Comparison of ENCODE assay signal across 24 mouse cellular contexts in the genomic region with DNA sequence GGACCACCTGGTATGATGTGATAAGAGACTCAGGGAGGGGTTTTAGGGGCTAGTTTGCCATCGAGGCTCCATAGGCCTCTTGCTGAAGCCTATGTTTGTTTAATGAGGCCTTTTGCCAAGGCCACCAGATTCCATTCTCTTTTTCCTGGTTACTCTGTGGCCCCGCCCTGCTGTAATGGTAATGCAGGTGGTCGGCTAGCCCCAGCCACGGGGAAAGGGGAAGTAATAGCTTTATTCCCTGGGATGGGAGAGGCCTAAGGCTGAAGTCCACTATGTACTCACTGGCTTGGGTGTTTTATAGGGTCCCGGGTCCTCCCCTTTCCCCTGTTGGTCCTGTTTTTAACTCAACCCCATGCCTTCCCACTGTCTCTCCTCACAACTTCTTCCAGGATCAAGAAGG. TPM values are rescaled to one million over a fixed set of nuclear protein-coding genes. Genes with fewer than 3 reads are reported as not detected.
DNase-seq lines count a peak whose midpoint lies in the region; ATAC-seq and TF ChIP-seq lines count a peak whose summit lies in the region.
"Had no signal": no experiment of that assay in that cellular context is flagged by ENCODE, and none has a peak within 500 bp of the region (broad histone marks: within the 10 kb centered on the region; RNA-seq: fewer than 3 reads in every experiment).

No protein-coding gene starts in this region.

- no peak for DNase-seq in layer of hippocampus, adult 2 months (ENCODE audit: low spot score in 2 of 2)
- DNase-seq in layer of hippocampus, adult 8-10 months (ENCODE audit: low spot score in 2 of 2), result no peak
- no peak for DNase-seq in lung, postnatal 14 days
- peak; percentile 58 for DNase-seq in lung, postnatal 36 days
- no peak for DNase-seq in ovary, postnatal 10 days (ENCODE audit: low spot score)
- DNase-seq in thymus, postnatal 4 days, result no peak
- DNase-seq: adrenal gland, adult 8-10 months; adrenal gland, postnatal 25 days; cerebellum, adult 11-12 months; cerebellum, adult 8-10 months; cerebellum, postnatal 10 days; cerebellum, postnatal 36 days; gastrocnemius, postnatal 10 days; gastrocnemius, postnatal 36 days had no signal

- no peak overlapping the region for H3K9ac ChIP-seq in lung, embryonic 16.5 days (ENCODE audit: low read length)
- H3K9ac ChIP-seq in intestine, embryonic 16.5 days (ENCODE audit: low read depth, low read length), result no peak overlapping the region
- H3K9ac ChIP-seq: forebrain, embryonic 13.5 days; hindbrain, embryonic 12.5 days had no signal

- no peaks in the 10 kb centered on the region for H3K27me3 ChIP-seq in lung, embryonic 16.5 days (ENCODE audit: control insufficient read depth, insufficient read depth, low read depth, low read length)
- no peaks in the 10 kb centered on the region for H3K27me3 ChIP-seq in intestine, embryonic 16.5 days (replicated peaks; ENCODE audit: control insufficient read depth, insufficient read depth, low read length)
- H3K27me3 ChIP-seq: forebrain, embryonic 13.5 days; hindbrain, embryonic 12.5 days had no signal

- H3K4me2 ChIP-seq in lung, embryonic 16.5 days (ENCODE audit: low read depth, low read length), result no peak overlapping the region
- 0 out of 2 replicates have a peak overlapping the region, but pooled peaks have one; percentile 3 for H3K4me2 ChIP-seq in intestine, embryonic 16.5 days (ENCODE audit: low read depth, low read length)
- H3K4me2 ChIP-seq: forebrain, embryonic 13.5 days; heart, embryonic 11.5 days; hindbrain, embryonic 12.5 days had no signal

- WGBS in lung, embryonic 16.5 days, result 40% methylated on average over 5 of the region's 5 CpGs
- 61% methylated on average over 5 of the region's 5 CpGs for WGBS in intestine, embryonic 16.5 days

- H3K36me3 ChIP-seq in lung, embryonic 16.5 days (ENCODE audit: control insufficient read depth, insufficient read depth, low read length), result no peaks in the 10 kb centered on the region
- no peaks in the 10 kb centered on the region for H3K36me3 ChIP-seq in intestine, embryonic 16.5 days (ENCODE audit: control insufficient read depth, insufficient read depth, low read length)
- H3K36me3 ChIP-seq: forebrain, embryonic 10.5 days; hindbrain, embryonic 12.5 days had no signal

- H3K4me1 ChIP-seq in lung, embryonic 16.5 days (replicated peaks; ENCODE audit: control insufficient read depth, insufficient read depth, low read length), result peaks cover 8% of the 10 kb centered on the region
- peaks cover 13% of the 10 kb centered on the region; the same call in 1 of the 2 replicates for H3K4me1 ChIP-seq in intestine, embryonic 16.5 days (ENCODE audit: control insufficient read depth, insufficient read depth, low read length)
- H3K4me1 ChIP-seq: forebrain, embryonic 10.5 days; forebrain, embryonic 13.5 days; hindbrain, embryonic 12.5 days had no signal

- peak overlapping the region; percentile 18; the same call in 1 of the 2 replicates for H3K27ac ChIP-seq in layer of hippocampus, adult 2 months
- peak overlapping the region; percentile 75; the same call in 1 of the 2 replicates for H3K27ac ChIP-seq in lung, embryonic 16.5 days (ENCODE audit: low read length)
- no peak overlapping the region for H3K27ac ChIP-seq in intestine, embryonic 16.5 days (ENCODE audit: low read length)
- H3K27ac ChIP-seq: forebrain, embryonic 10.5 days; forebrain, embryonic 13.5 days; hindbrain, embryonic 12.5 days had no signal

- no peak for TF ChIP-seq CTCF in layer of hippocampus, adult 2 months (conservative IDR thresholded peaks at IDR 0.05)

- H3K4me3 ChIP-seq in layer of hippocampus, adult 2 months, result no peak overlapping the region
- H3K4me3 ChIP-seq in lung, embryonic 16.5 days (ENCODE audit: low read length), result no peak overlapping the region
- no peak overlapping the region for H3K4me3 ChIP-seq in intestine, embryonic 16.5 days (ENCODE audit: low read length)
- H3K4me3 ChIP-seq: forebrain, embryonic 10.5 days; forebrain, embryonic 13.5 days; hindbrain, embryonic 12.5 days had no signal

- H3K9me3 ChIP-seq in lung, embryonic 16.5 days (ENCODE audit: control insufficient read depth, low read length), result no peaks in the 10 kb centered on the region
- H3K9me3 ChIP-seq in intestine, embryonic 16.5 days (ENCODE audit: control insufficient read depth, low read length), result no peaks in the 10 kb centered on the region
- H3K9me3 ChIP-seq: forebrain, embryonic 10.5 days; forebrain, embryonic 13.5 days; hindbrain, embryonic 12.5 days had no signal

- 0 out of 2 replicates have a peak, but pooled peaks have one; percentile 31 for ATAC-seq in lung, embryonic 16.5 days (ENCODE audit: low read depth)
- peak; percentile 86 for ATAC-seq in intestine, embryonic 16.5 days
- ATAC-seq: activated CD4-positive, CD25-positive, alpha-beta regulatory T cell, adult 4 months; forebrain, embryonic 13.5 days; forebrain, embryonic 16.5 days had no signal

RNA-seq across cellular contexts. Expression of a gene that starts 25.6 kb away (rescaled TPM):
- 100 to 1,000 TPM; 216 to 231 TPM for total RNA-seq in layer of hippocampus, adult 2 months (2021)
- total RNA-seq in layer of hippocampus, adult 8-10 months (2022), result 100 to 1,000 TPM; 183 to 212 (median 202) TPM
- 6.1 and 6.3 TPM in 2 replicates for polyA plus RNA-seq in lung, embryonic 16.5 days (2015; fragmentation: Nextera tagmentation; extraction: Ambion mirVana)
- 0.21 and 0.37 TPM in 2 replicates for polyA plus RNA-seq in intestine, embryonic 16.5 days (2015; fragmentation: Nextera tagmentation; extraction: Ambion mirVana)
- total RNA-seq: granulocyte monocyte progenitor cell, adult 5-6 weeks; hematopoietic stem cell, adult 5-6 weeks had no signal
